Mouse (Mus musculus) liver, embryonic 15.5 days (tissue): ENCODE data around the gene Ube2q1. TPM values are rescaled to one million over a fixed set of nuclear protein-coding genes. Genes with fewer than 3 reads are reported as not detected.

Experiments
- ATAC-seq: fragments of 200-750 bp; cut with Nextera tagmentation; 2 replicates; pipeline ENCODE4 v1.8.0; 2017; ENCODE audit warnings: moderate number of reproducible peaks, mild to moderate bottlenecking, moderate library complexity; ENCODE audit not compliant: insufficient read depth
- H3K27ac ChIP-seq: fragments of 300-500 bp; sonication (generic); replicated peaks from 2 replicates; pipeline ENCODE4 v1.5.1; 2015; ENCODE audit warnings: mild to moderate bottlenecking, inconsistent platforms
- H3K27me3 ChIP-seq: fragments of 300-500 bp; sonication (generic); 2 replicates; pipeline ENCODE4 v1.6.1; 2015; ENCODE audit warnings: mild to moderate bottlenecking, inconsistent platforms
- H3K36me3 ChIP-seq: fragments of 300-500 bp; sonication (generic); replicated peaks from 2 replicates; pipeline ENCODE4 v1.6.1; 2015; ENCODE audit warnings: moderate library complexity, mild to moderate bottlenecking, inconsistent platforms
- H3K4me1 ChIP-seq: fragments of 300-500 bp; sonication (generic); replicated peaks from 2 replicates; pipeline ENCODE4 v1.6.1; 2015; ENCODE audit warnings: inconsistent platforms
- H3K4me2 ChIP-seq: fragments of 300-500 bp; sonication (generic); 2 replicates; pipeline ENCODE4 v1.6.1; 2015; ENCODE audit warnings: moderate library complexity, mild to moderate bottlenecking, inconsistent platforms
- H3K4me3 ChIP-seq: fragments of 300-500 bp; sonication (generic); replicated peaks from 2 replicates; pipeline ENCODE4 v1.5.1; 2015; ENCODE audit warnings: mild to moderate bottlenecking, inconsistent platforms
- H3K9ac ChIP-seq: fragments of 300-500 bp; sonication (generic); 2 replicates; pipeline ENCODE4 v1.6.1; 2015; ENCODE audit warnings: moderate library complexity, mild to moderate bottlenecking, inconsistent platforms
- H3K9me3 ChIP-seq: fragments of 300-500 bp; sonication (generic); replicated peaks from 2 replicates; pipeline ENCODE4 v1.6.1; 2016; ENCODE audit warnings: inconsistent platforms
- WGBS: fragments of 180-500 bp; shearing (Covaris S2); methylation state at CpG from one replicate; pipeline ENCODE4 v1.1.7; 2015; ENCODE audit warnings: mixed read lengths; ENCODE audit not compliant: insufficient replicate concordance; 5-methylcytosine and 5-hydroxymethylcytosine counted together
- polyA plus RNA-seq: library from polyadenylated mRNA; unstranded; fragments of >200 nt; fragmentation: Nextera tagmentation; extraction: Ambion mirVana; gene quantifications from 2 replicates; pipeline ENCODE4 v1.2.1, GENCODE M21; 2015

The Ube2q1 gene
- polyA plus RNA-seq, 1 experiment from 2014 or later = 3.5 TPM

GRCm38 (mm10) chr3:89821096-89821513, 47.7 kb downstream of the Ube2q1 start:
- WGBS = 47% methylated on average over 11 of the region's 11 CpGs
- H3K36me3 ChIP-seq = no peaks in the 10 kb centered on the region
- H3K27ac ChIP-seq = no peak overlapping the region
- H3K4me3 ChIP-seq = no peak overlapping the region
- no peaks in the 10 kb centered on the region for H3K9me3 ChIP-seq
- H3K27me3 ChIP-seq = peaks cover 29% of the 10 kb centered on the region
- peak overlapping the region; percentile 35 for H3K4me2 ChIP-seq
- peaks cover 27% of the 10 kb centered on the region for H3K4me1 ChIP-seq
- no peak overlapping the region for H3K9ac ChIP-seq
- ATAC-seq = no peak; the same call in 1 of the 2 replicates

- Histone ChIP-seq H3K27ac (no peak overlapping the region), H3K4me2 (peak overlapping the region; percentile 35), H3K9ac (no peak overlapping the region), H3K36me3 (no peaks in the 10 kb centered on the region), H3K9me3 (no peaks in the 10 kb centered on the region), H3K4me1 (peaks cover 27% of the 10 kb centered on the region), H3K27me3 (peaks cover 30% of the 10 kb centered on the region), H3K4me3 (no peak overlapping the region)
- no peak for ATAC-seq
- 46% methylated on average over 10 of the region's 10 CpGs for WGBS
Measured at GRCm38 (mm10) chr3:89821548-89822480, 48.4 kb downstream of the Ube2q1 start.

GRCm38 (mm10) chr3:89823594-89823993, 50.2 kb downstream of the Ube2q1 start:
- ATAC-seq = no peak
- no peak overlapping the region for H3K4me3 ChIP-seq
- no peak overlapping the region for H3K27ac ChIP-seq
- peaks cover 27% of the 10 kb centered on the region for H3K4me1 ChIP-seq
- peaks cover 33% of the 10 kb centered on the region for H3K27me3 ChIP-seq
- H3K9ac ChIP-seq = no peak overlapping the region
- no peaks in the 10 kb centered on the region for H3K36me3 ChIP-seq
- 39% methylated on average over 2 of the region's 2 CpGs for WGBS
- no peaks in the 10 kb centered on the region for H3K9me3 ChIP-seq
- H3K4me2 ChIP-seq = no peak overlapping the region

- peaks cover 47% of the 10 kb centered on the region for H3K27me3 ChIP-seq
- no peak for ATAC-seq
- H3K9me3 ChIP-seq = no peaks in the 10 kb centered on the region
- 59% methylated on average over 3 of the region's 3 CpGs for WGBS
- H3K27ac ChIP-seq = no peak overlapping the region
- H3K4me2 ChIP-seq = no peak overlapping the region
- H3K4me3 ChIP-seq = no peak overlapping the region
- peaks cover 11% of the 10 kb centered on the region for H3K4me1 ChIP-seq
- H3K36me3 ChIP-seq = no peaks in the 10 kb centered on the region
- H3K9ac ChIP-seq = no peak overlapping the region
Measured at GRCm38 (mm10) chr3:89826295-89826694, 52.9 kb downstream of the Ube2q1 start.

- Histone ChIP-seq H3K4me2 (peak within 1 kb of the TSS; percentile 54), H3K27me3 (peaks cover 90% of the 10 kb centered on the region), H3K9ac (peak within 1 kb of the TSS; percentile 15; the same call in 1 of the 2 replicates), H3K4me1 (peaks cover 13% of the 10 kb centered on the region), H3K4me3 (peak within 1 kb of the TSS; percentile 45), H3K36me3 (no peaks in the 10 kb centered on the region), H3K9me3 (no peaks in the 10 kb centered on the region), H3K27ac (no peak within 1 kb of the TSS; the same call in 1 of the 2 replicates)
- 3% methylated on average over 96 of the region's 96 CpGs for WGBS
- ATAC-seq = no peak
Measured at GRCm38 (mm10) chr3:89830815-89831591, 57.6 kb downstream of the Ube2q1 start, which contains the start of gene She. Gene She, plus strand, starts transcription at chr3:89831370.

Other genes starting within 250 kb of the Ube2q1 start
- 8.0 and 8.3 TPM in 2 replicates for gene Adar, start 58.6 kb upstream of the Ube2q1 start, polyA plus RNA-seq
- 0.16 and 0.17 TPM in 2 replicates for gene Chrnb2, start 9.0 kb upstream of the Ube2q1 start, polyA plus RNA-seq
- 0.93 and 1.2 TPM in 2 replicates for gene She, start 57.8 kb downstream of the Ube2q1 start, polyA plus RNA-seq
- 5.3 and 6.3 TPM in 2 replicates for gene Il6ra, start 139.6 kb downstream of the Ube2q1 start, polyA plus RNA-seq
- 1.3 and 1.7 TPM in 2 replicates for gene Atp8b2, start 189.9 kb downstream of the Ube2q1 start, polyA plus RNA-seq
- 118 and 124 TPM in 2 replicates for gene Hax1, start 225.2 kb downstream of the Ube2q1 start, polyA plus RNA-seq